Mouse (Mus musculus): ENCODE measurements around the gene Llgl1.

GRCm38 (mm10) chr11:60719263-60719662 lies 19.7 kb downstream of the Llgl1 start:
- TF ChIP-seq EP300 (IDR thresholded peaks at IDR 0.05; ENCODE audit: insufficient read depth, low read depth, low read length) (no peak), CTCF (IDR thresholded peaks at IDR 0.05; ENCODE audit: low read depth, low read length) (no peak), POLR2A (IDR thresholded peaks at IDR 0.05; ENCODE audit: insufficient read depth, low read length) (no peak)

Data from ES-Bruce4 (cell line).